Mouse (Mus musculus): Measurements from ENCODE around the gene Ldha.

DNA sequence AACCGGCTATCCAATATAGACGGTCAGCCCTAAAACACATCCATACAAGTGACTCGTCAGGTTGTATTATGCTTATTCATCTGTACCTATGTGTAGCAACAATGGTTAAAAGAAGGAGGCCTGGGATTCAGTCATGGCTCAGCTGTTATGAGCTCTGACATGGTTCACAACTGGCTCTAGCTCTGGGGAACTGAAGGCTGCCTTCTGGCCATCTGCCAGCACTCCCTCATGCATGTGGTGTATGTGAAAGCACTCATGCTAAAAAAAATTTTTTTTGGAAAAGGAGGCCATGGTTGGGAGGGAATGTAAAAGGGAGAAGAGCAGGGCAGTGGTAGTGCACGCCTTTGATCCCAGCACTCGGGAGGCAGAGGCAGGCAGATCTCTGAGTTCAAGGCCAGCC is 38.6 kb downstream of the Ldha start:
- TF ChIP-seq CTCF (IDR thresholded peaks at IDR 0.05; ENCODE audit: extremely low read depth, insufficient read length, insufficient replicate concordance, low read depth, low read length) (no peak), POLR2A (IDR thresholded peaks at IDR 0.05; ENCODE audit: low read depth, low read length) (no peak)
